Mouse (Mus musculus) skeletal muscle tissue, adult 2 months (tissue): Measurements from ENCODE around the gene Ndufa8.

Experiments
- DNase-seq: peaks from one replicate; pipeline ENCODE4 v3.0.0-alpha.2; 2012; ENCODE audit warnings: low read depth, low spot score

The Ndufa8 gene

DNA sequence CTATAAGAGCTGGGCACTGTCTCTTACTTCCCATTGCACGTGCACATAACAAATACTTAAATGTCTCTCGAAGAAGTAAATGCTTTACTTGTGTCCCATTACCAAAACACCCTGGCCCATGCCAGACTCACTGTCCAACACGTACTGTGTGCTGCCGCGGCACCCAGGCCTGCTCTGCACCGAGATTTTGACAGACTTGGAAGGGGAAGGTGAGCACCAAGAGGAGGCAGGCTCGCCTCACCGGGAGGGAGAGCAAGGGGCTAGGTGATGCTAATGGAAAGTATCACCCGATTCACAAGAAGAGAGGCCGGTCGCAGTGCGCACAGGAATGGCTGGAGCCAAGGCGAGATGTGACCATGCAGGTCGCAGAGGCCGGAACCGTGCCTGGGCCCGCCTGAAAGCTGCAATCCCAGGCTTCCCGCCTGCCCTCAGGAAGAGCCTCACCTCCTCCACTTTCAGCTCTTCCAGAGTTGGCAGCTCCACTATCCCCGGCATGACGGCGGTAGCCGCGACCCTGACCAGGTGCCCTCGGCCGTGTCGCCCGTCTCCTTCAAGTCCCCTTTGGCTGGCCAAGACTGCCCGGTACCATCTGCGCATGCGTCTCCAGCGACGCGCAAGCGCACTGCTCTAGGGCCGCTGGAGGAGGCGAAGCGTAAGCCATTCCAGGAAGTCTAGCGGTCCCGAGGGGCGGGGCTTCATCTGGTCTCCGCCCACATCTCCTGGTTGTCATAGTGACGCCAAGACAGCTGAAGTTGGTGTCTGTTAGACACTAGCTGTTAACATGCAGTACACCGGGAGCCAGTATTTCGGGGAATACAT is at the start of gene Ndufa8, which contains the start of gene Morn5:
Ndufa8 (minus strand) TSS at position 659 of the 819 bp plus-strand sequence.
Morn5 (plus strand) TSS at position 711 of the 819 bp plus-strand sequence.
- DNase-seq, result peak; percentile 99

DNA sequence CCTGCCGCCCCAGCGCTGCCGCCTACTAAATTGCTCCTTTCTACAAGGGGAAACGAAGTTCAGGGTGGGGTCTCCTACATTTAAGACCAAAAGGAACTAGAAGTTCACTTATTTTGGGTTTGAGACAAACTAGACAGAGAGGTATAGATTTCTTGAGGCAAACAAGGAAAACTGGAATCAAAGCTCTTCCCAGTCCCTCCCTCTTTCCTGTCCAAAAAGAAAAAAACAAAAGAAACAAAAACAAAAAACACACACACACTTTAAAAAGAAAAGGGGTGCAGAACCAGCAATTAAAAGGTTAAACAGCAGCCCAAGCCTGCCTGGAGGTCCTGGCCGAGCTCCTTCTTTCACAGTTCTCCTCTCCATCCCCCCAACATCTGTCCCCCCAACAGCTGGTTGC is 48.8 kb upstream of the Ndufa8 start:
- DNase-seq, result no peak

DNA sequence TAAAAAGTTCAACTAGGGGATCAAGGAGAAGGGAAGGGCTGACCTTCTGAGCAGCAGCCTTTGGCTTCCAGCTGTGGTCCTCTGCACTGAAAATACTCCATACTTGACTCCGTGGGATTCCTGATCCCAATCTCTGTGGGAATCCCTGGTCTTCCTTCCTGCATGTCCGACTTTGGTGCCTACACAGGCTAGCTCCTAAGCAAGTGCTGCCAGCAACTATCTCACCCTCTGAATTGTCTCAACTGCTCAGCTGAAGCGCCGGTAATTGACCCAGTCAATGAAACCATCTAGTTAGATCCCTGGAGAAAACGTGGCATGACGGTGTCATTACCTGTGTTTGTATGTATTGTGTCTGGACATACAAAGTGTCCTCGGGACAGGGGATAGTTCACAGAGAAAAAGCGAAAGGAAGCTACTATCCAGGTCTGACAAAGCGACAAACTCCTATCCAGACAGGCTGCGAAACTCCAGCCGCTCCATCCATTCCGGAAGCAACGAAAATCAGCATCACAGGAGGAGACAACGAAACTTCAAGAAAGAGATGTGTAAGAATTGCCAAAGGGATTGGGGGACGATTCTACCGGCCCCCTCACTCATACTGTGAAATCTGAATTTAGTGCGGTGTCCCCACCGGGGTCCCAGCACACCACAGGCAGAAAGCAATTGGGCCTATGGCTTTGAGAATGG is 48.1 kb upstream of the Ndufa8 start:
- DNase-seq, result no peak

DNA sequence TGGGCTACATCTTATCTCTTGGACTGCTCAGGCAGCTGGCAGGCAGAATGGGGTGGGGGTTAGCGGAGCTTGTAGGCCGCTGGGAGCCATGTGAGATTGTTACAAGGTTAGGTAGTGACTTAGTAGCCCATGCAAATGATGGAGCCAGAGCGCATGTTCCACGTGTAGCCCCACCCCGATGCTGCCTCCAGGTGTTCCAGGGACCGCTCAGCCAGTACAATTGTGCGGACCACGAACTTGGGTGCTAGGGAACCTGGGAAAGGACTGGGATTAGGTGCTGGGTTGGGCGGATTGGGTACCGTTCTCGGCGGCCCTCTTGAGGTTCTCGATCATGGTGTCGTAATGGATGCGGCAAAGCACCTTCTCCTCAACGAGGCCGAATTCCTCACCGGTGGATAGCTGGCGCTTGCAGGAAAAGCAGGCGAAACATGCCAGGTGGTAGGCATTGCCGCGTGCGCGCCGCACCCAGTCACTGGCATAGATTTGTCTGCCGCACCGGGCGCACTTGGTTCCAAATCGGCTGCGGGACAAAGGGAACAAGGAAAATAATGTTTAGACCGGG is 44.8 kb upstream of the Ndufa8 start:
- DNase-seq, result no peak

DNA sequence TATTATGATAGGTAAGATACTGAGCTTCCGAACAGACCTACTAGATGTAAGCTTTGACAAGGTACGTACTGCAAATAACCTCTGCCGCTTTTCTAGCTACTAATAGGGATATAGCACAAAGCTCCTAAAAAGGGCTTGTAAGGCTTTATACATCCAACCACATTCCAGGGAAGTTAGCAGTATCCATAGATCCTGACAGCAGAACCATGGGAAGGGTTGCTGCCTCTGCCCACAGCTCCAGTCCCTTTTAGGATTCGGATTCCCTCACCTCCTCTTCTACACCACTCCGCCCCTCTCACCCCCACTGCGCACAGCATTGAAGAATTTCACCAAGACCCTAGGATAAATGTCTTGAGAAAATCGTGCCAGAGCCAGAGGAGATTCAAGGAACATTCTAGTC is 44.1 kb upstream of the Ndufa8 start:
- DNase-seq, result no peak

DNA sequence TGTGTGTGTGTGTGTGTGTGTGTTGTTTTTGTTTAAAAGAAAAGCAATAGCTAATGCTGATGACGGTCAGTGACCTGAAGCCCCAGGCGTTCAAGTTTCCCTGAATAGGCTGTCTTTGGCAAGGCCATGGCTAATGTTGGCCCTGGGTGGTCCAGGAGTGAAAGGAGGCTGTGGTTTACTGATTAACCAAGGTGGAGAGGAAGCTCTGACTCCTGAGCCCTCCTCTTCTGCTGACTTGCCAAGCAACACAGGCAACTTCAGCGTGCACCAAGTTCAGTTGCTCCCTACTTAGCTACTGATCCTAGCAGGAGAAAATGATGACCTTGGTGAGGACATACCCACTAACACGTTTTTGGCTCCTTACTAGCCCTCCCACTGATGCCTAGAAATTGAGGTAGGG is 43.5 kb upstream of the Ndufa8 start:
- DNase-seq, result no peak

- no peak for DNase-seq
Observed at GRCm38 (mm10) chr2:36090853-36091741, 41.9 kb upstream of the Ndufa8 start.

DNA sequence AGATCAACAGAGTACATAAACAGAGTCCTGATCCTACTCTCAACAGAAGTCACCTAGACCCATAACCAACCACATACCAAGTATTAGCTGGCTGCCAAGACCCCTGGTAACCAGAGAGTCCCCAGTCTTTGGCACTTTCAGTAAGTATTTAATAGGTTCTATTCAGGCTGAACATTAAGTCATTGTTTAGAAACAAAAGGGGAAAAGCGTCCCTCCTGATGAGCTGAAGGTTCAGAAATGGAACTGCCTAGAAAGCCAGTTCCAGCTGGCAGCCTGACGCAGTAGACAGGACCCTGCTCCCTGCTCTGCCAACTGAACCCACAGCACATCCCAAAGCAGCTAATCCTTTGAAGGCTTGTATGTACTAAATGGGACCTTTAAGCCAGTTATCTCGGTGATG is 40.0 kb upstream of the Ndufa8 start:
- no peak for DNase-seq

DNA sequence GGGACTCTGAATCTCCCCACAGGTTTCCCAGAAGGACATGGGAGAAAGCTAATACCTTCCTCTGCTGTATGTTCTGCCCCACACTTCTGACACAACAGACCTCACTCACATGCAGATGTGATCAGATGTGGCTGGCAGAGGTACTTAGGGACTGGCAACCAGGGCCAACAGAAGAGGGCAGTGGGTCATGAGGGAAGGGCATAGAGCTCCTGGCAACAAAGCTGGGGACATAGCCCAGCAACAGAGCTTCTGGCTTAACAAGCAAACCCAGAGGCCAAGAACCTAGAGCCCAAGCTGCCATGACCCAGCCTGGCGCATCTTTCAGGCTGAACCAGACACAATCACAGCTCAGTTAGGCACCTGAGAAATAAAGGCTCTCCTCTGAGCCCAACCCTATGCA is 35.8 kb upstream of the Ndufa8 start:
- no peak for DNase-seq

- no peak for DNase-seq
Observed at GRCm38 (mm10) chr2:36082802-36083580, 33.8 kb upstream of the Ndufa8 start.

GRCm38 (mm10) chr2:36081446-36081845 is 32.2 kb upstream of the Ndufa8 start:
- no peak for DNase-seq

DNA sequence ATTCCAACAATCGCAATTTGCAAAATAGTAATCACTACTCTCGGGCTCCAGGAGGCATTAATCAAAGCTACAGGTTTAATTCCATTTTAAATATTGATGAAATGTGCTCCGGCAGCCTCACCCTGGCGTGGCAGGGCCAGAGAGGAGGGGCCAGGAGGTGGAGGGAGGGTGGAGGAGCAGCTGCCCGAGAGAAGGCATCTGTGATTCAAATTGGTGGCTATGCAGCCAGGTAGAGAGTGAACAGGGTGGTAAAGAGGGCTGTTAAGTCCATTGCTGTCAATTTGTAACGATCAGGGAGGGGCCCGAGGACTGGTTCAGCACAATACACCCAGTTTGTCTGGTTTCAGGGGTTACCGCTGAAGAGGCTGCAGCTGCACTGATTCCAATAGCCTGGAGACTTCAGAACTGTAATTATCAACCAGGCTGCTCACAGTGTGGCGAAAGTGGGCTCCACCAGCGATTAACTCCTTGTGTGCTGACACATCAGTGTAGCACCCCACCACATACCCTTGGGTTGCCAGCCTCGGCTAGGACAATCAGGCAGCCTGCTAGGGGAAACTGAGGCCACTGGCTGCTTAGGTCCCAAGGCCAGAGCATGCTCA is 28.1 kb upstream of the Ndufa8 start:
- DNase-seq, result no peak

DNA sequence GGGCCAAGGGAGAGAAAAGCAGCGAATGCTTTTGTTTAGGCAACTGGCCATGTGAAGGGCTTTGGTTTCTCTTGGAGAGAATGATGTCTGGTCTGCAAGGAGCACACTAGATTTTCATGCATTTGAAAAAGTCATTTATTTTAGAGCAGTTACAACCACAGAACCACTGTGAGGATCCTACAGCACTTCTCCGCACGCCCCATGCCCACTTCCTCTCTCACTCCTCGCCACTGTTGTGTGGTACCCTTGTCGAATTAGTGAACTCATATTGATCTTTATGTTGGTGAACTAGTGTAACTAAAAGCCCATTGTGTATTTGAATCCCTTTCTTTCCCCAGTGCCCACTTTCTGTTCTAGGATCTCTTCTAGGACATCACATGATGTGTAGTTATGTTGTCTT is 26.0 kb upstream of the Ndufa8 start:
- DNase-seq, result no peak

DNA sequence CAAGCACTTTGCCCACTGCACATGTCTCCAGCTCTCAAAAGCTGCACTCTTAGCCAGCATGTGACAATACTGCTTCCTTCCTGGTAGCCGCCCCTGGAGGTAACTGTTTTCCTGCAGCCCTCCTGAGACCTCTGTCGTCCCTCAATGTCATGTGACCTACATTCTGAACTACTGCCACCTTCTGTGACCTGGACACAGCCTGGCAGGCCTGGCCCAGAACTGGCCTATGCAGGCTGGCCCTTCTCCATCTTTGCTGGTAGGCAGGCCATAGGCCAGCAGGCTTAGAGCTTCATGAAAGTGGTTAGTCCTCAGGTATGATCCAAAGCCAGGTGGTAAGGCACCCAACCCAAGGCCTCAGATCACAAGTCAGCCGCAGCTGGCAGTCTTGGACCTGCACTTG is 24.6 kb upstream of the Ndufa8 start:
- peak; percentile 3 for DNase-seq

DNA sequence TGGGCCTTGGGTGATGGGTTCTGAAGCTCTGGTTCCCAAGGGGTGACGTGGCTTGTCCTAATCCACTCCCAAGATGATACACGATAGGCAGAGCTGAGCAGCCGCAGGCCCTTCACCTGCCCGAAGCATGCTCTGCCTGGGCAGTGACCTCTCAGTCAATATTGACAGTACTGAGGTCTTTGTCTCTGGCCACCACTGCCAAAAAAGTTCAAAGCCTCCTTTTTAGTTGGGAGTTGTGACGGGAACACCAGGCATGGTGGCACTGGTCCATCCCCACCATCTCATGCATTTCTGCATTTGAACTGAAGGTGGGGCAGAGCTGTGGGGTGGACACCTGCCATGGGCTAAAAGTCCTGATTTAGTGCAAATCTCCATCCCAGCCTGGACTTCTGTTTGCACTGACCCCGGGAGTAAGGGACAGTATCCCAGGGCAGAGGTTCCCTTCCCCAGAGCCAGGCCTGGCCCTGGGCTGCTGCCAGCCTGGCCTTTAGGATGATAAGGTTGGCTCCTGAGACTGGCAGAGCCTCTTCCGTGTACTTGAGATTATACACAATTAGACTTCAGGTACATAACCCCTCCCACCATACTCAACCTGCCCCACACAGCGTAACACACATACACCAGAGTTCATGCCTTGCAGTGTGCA is 22.6 kb upstream of the Ndufa8 start:
- DNase-seq, result no peak

DNA sequence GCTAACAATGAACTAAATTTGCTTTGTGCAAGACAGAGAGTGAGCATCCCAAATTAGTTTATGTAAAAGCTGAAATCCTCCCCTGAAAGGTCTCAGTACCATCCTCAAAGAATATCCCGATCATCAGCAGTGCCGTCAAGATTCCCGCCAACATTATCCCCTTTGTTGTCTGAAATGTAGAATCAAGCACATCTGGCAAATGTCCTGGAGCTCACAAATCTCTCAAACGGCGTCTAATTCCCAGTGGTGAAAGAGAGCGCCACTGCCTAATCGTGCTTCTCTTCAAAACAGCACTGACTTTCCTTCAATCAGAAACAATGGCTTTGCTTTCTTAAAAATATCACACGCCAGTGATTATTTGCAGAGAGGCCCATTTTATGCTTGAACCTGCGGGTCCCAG is 17.9 kb upstream of the Ndufa8 start:
- no peak for DNase-seq

DNA sequence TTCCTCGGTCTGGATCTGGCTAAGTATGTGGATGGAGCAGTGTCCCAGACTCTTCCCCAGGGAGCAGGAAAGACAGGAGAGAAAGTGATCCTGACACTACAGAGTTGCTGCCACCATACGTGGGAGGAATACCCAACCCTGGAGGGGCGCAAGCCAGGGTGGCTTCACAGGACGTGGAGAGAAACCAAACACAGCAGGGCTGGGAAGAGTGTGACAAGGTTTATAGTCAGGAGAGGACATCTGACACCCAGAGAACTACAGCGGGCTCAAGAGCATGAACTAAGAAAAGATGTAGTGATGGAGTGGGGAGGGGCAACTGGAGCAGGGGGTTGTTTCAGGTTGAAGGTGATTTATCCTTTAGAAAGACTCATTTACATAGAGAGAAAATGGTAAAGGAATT is 12.2 kb upstream of the Ndufa8 start:
- DNase-seq, result no peak

DNA sequence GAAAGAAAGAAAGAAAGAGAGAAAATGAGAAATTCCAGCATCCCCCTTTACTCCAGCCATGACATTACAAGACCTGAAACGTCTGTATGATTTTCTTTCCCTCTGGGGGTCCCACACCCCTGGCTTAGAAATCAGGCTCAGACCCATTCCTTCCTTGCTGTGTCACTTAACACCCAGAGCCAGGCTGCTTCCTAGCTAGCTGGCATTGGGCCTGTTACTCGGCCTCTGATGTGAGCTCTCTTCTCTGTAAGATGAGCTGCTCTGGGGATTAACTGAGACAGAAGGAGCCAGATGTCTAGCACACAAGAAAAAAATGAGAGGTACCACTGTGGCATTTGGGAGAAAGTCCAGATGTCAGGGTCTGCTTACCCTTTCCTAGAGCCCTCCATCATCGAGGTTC is 7.0 kb upstream of the Ndufa8 start:
- DNase-seq, result peak; percentile 45

DNA sequence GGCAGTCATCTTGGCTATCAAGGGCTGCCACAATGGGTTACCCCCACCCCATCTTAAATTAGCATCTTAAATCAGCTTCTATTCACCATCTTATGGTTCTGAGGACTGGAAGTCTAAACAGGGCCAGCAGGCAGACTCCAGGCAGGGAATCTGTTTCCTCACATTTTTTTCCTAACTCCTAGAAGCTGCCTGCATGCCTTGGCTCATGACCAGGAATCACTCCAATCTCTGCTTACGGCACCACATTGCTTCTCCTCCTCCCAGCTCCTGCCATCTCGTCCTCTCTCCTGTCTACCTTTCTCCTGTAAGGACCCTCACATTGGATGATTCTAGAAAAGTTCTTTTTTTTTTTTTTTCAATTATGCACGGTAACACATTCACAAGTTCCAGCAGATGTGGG is 4.0 kb upstream of the Ndufa8 start:
- no peak for DNase-seq

GRCm38 (mm10) chr2:36049567-36049954 is 355 bp upstream of the Ndufa8 start:
- DNase-seq, result no peak
